ENCODE assay signal across 9 mouse cellular contexts in genomic region chr2:25558774-25559173, GRCm38 (mm10). TPM values are rescaled to one million over a fixed set of nuclear protein-coding genes. Genes with fewer than 3 reads are reported as not detected.
DNase-seq lines count a peak whose midpoint lies in the region; ATAC-seq and TF ChIP-seq lines count a peak whose summit lies in the region.
"Had no signal": no experiment of that assay in that cellular context is flagged by ENCODE, and none has a peak within 500 bp of the region (broad histone marks: within the 10 kb centered on the region; RNA-seq: fewer than 3 reads in every experiment).

No protein-coding gene starts in this region.

- ATAC-seq in kidney, embryonic 15.5 days (replicated peaks; ENCODE audit: low FRiP score): no peak
- no peak for ATAC-seq in embryonic facial prominence, embryonic 12.5 days (ENCODE audit: insufficient number of reproducible peaks, insufficient read depth, low FRiP score, low TSS enrichment)
- no peak for ATAC-seq in intestine, embryonic 14.5 days (replicated peaks; ENCODE audit: low FRiP score, low TSS enrichment, low read depth)
- ATAC-seq in midbrain, postnatal 0 days (ENCODE audit: low FRiP score): no peak

- TF ChIP-seq CTCF in midbrain, postnatal 0 days (IDR thresholded peaks at IDR 0.05): no peak

- peak overlapping the region; percentile 86 for H3K4me3 ChIP-seq in kidney, embryonic 15.5 days (replicated peaks)
- peak overlapping the region; percentile 97 for H3K4me3 ChIP-seq in embryonic facial prominence, embryonic 12.5 days
- H3K4me3 ChIP-seq in intestine, embryonic 14.5 days (ENCODE audit: low read depth, low read length): peak overlapping the region; percentile 85
- peak overlapping the region; percentile 97 for H3K4me3 ChIP-seq in midbrain, postnatal 0 days (ENCODE audit: low read depth, low read length)

- peaks cover 26% of the 10 kb centered on the region for H3K4me1 ChIP-seq in kidney, embryonic 15.5 days
- H3K4me1 ChIP-seq in embryonic facial prominence, embryonic 12.5 days: peaks cover 20% of the 10 kb centered on the region
- H3K4me1 ChIP-seq in intestine, embryonic 14.5 days (replicated peaks; ENCODE audit: control insufficient read depth, insufficient read depth, low read length): peaks cover 12% of the 10 kb centered on the region
- H3K4me1 ChIP-seq in midbrain, postnatal 0 days (ENCODE audit: insufficient read depth, low read length): peaks cover 15% of the 10 kb centered on the region; the same call in 1 of the 2 replicates

- H3K9ac ChIP-seq in kidney, embryonic 15.5 days: peak overlapping the region; percentile 91
- peak overlapping the region; percentile 93 for H3K9ac ChIP-seq in embryonic facial prominence, embryonic 12.5 days
- peak overlapping the region; percentile 88 for H3K9ac ChIP-seq in intestine, embryonic 14.5 days (ENCODE audit: low read length)
- H3K9ac ChIP-seq in midbrain, postnatal 0 days (replicated peaks; ENCODE audit: low read length, poor library complexity, severe bottlenecking): peak overlapping the region; percentile 97; the same call in 1 of the 2 replicates

- no peak for DNase-seq in kidney, postnatal 14 days
- DNase-seq in intestine, embryonic 14.5 days (ENCODE audit: low spot score): no peak
- DNase-seq in midbrain, postnatal 0 days (ENCODE audit: low spot score): no peak
- no peak for DNase-seq in spleen, postnatal 4 days (ENCODE audit: low spot score in 2 of 2)
- DNase-seq in right cerebral cortex, postnatal 25 days: no peak
- DNase-seq in embryo, embryonic 10 days (ENCODE audit: low spot score): no peak

- no peaks in the 10 kb centered on the region for H3K9me3 ChIP-seq in kidney, embryonic 15.5 days (replicated peaks)
- no peaks in the 10 kb centered on the region for H3K9me3 ChIP-seq in embryonic facial prominence, embryonic 12.5 days
- no peaks in the 10 kb centered on the region for H3K9me3 ChIP-seq in intestine, embryonic 14.5 days (ENCODE audit: control insufficient read depth, low read length)
- no peaks in the 10 kb centered on the region for H3K9me3 ChIP-seq in midbrain, postnatal 0 days (ENCODE audit: low read length)

- H3K36me3 ChIP-seq in kidney, embryonic 15.5 days: peaks cover 40% of the 10 kb centered on the region
- peaks cover 40% of the 10 kb centered on the region for H3K36me3 ChIP-seq in embryonic facial prominence, embryonic 12.5 days
- H3K36me3 ChIP-seq in intestine, embryonic 14.5 days (ENCODE audit: control insufficient read depth, insufficient read depth, low read length): peaks cover 44% of the 10 kb centered on the region
- H3K36me3 ChIP-seq in midbrain, postnatal 0 days (ENCODE audit: insufficient read depth, low read length): peaks cover 30% of the 10 kb centered on the region

- H3K4me2 ChIP-seq in kidney, embryonic 15.5 days: peak overlapping the region; percentile 82
- H3K4me2 ChIP-seq in embryonic facial prominence, embryonic 12.5 days (replicated peaks): peak overlapping the region; percentile 94
- H3K4me2 ChIP-seq in intestine, embryonic 14.5 days (ENCODE audit: low read length): peak overlapping the region; percentile 97
- H3K4me2 ChIP-seq in midbrain, postnatal 0 days (ENCODE audit: low read depth, low read length, poor library complexity, severe bottlenecking): peak overlapping the region; percentile 97

- no peak overlapping the region for H3K27ac ChIP-seq in kidney, embryonic 15.5 days
- no peak overlapping the region for H3K27ac ChIP-seq in embryonic facial prominence, embryonic 12.5 days
- H3K27ac ChIP-seq in intestine, embryonic 14.5 days (ENCODE audit: low read depth): no peak overlapping the region
- H3K27ac ChIP-seq in midbrain, postnatal 0 days (ENCODE audit: low read depth, low read length): no peak overlapping the region

- 74% methylated on average over 6 of the region's 6 CpGs for WGBS in kidney, embryonic 15.5 days
- 57% methylated on average over 6 of the region's 6 CpGs for WGBS in embryonic facial prominence, embryonic 12.5 days
- 64% methylated on average over 6 of the region's 6 CpGs for WGBS in intestine, embryonic 14.5 days
- WGBS in midbrain, postnatal 0 days: 75% methylated on average over 6 of the region's 6 CpGs

- H3K27me3 ChIP-seq in kidney, embryonic 15.5 days: no peaks in the 10 kb centered on the region
- H3K27me3 ChIP-seq in embryonic facial prominence, embryonic 12.5 days: no peaks in the 10 kb centered on the region
- H3K27me3 ChIP-seq in intestine, embryonic 14.5 days (replicated peaks; ENCODE audit: control insufficient read depth, insufficient read depth, low read length): no peaks in the 10 kb centered on the region
- no peaks in the 10 kb centered on the region for H3K27me3 ChIP-seq in midbrain, postnatal 0 days (ENCODE audit: insufficient read depth, low read length)
- H3K27me3 ChIP-seq: Patski had no signal

RNA-seq across cellular contexts. Expression of gene Edf1, which starts 1.1 kb away (rescaled TPM):
- 373 and 392 TPM in 2 replicates for polyA plus RNA-seq in kidney, embryonic 15.5 days (2015; fragmentation: Nextera tagmentation; extraction: Ambion mirVana)
- 310 and 331 TPM in 2 replicates for polyA plus RNA-seq in embryonic facial prominence, embryonic 12.5 days (2016; fragmentation: Nextera tagmentation; extraction: Ambion mirVana)
- 356 and 385 TPM in 2 replicates for polyA plus RNA-seq in intestine, embryonic 14.5 days (2014; fragmentation: Nextera tagmentation; extraction: Ambion mirVana)
- 187 and 196 TPM in 2 replicates for total RNA-seq in midbrain, postnatal 0 days (2014; rRNA removed)
- polyA plus RNA-seq in midbrain, postnatal 0 days (2015; fragmentation: Nextera tagmentation; extraction: Ambion mirVana): 389 and 392 TPM in 2 replicates

RNA-seq across cellular contexts. Expression of gene Traf2, which starts 12.0 kb away (rescaled TPM):
- 36.0 and 37.3 TPM in 2 replicates for polyA plus RNA-seq in kidney, embryonic 15.5 days (2015; fragmentation: Nextera tagmentation; extraction: Ambion mirVana)
- 37.7 and 37.8 TPM in 2 replicates for polyA plus RNA-seq in embryonic facial prominence, embryonic 12.5 days (2016; fragmentation: Nextera tagmentation; extraction: Ambion mirVana)
- polyA plus RNA-seq in intestine, embryonic 14.5 days (2014; fragmentation: Nextera tagmentation; extraction: Ambion mirVana): 31.2 and 32.0 TPM in 2 replicates
- total RNA-seq in midbrain, postnatal 0 days (2014; rRNA removed): 5.5 and 7.6 TPM in 2 replicates
- polyA plus RNA-seq in midbrain, postnatal 0 days (2015; fragmentation: Nextera tagmentation; extraction: Ambion mirVana): 7.0 and 9.3 TPM in 2 replicates

RNA-seq across cellular contexts. Expression of gene Mamdc4, which starts 15.9 kb away (rescaled TPM):
- 8.4 and 10.1 TPM in 2 replicates for polyA plus RNA-seq in kidney, embryonic 15.5 days (2015; fragmentation: Nextera tagmentation; extraction: Ambion mirVana)
- 4.2 and 10.1 TPM in 2 replicates for polyA plus RNA-seq in embryonic facial prominence, embryonic 12.5 days (2016; fragmentation: Nextera tagmentation; extraction: Ambion mirVana)
- polyA plus RNA-seq in intestine, embryonic 14.5 days (2014; fragmentation: Nextera tagmentation; extraction: Ambion mirVana): 59.1 and 85.2 TPM in 2 replicates
- 1.7 and 1.9 TPM in 2 replicates for total RNA-seq in midbrain, postnatal 0 days (2014; rRNA removed)
- 0.32 TPM in 2 replicates for polyA plus RNA-seq in midbrain, postnatal 0 days (2015; fragmentation: Nextera tagmentation; extraction: Ambion mirVana)

RNA-seq across cellular contexts. Expression of gene Phpt1, which starts 16.2 kb away (rescaled TPM):
- 184 and 197 TPM in 2 replicates for polyA plus RNA-seq in kidney, embryonic 15.5 days (2015; fragmentation: Nextera tagmentation; extraction: Ambion mirVana)
- polyA plus RNA-seq in embryonic facial prominence, embryonic 12.5 days (2016; fragmentation: Nextera tagmentation; extraction: Ambion mirVana): 156 and 177 TPM in 2 replicates
- 278 and 287 TPM in 2 replicates for polyA plus RNA-seq in intestine, embryonic 14.5 days (2014; fragmentation: Nextera tagmentation; extraction: Ambion mirVana)
- 37.9 and 39.8 TPM in 2 replicates for total RNA-seq in midbrain, postnatal 0 days (2014; rRNA removed)
- polyA plus RNA-seq in midbrain, postnatal 0 days (2015; fragmentation: Nextera tagmentation; extraction: Ambion mirVana): 192 and 209 TPM in 2 replicates

RNA-seq across cellular contexts. Expression of gene Ajm1, which starts 22.8 kb away (rescaled TPM):
- polyA plus RNA-seq in kidney, embryonic 15.5 days (2015; fragmentation: Nextera tagmentation; extraction: Ambion mirVana): 0.15 and 0.21 TPM in 2 replicates
- polyA plus RNA-seq in embryonic facial prominence, embryonic 12.5 days (2016; fragmentation: Nextera tagmentation; extraction: Ambion mirVana): 0.20 and 0.24 TPM in 2 replicates
- polyA plus RNA-seq in intestine, embryonic 14.5 days (2014; fragmentation: Nextera tagmentation; extraction: Ambion mirVana): 1.8 and 2.0 TPM in 2 replicates
- total RNA-seq in midbrain, postnatal 0 days (2014; rRNA removed): 23.1 and 30.9 TPM in 2 replicates
- 19.2 and 22.1 TPM in 2 replicates for polyA plus RNA-seq in midbrain, postnatal 0 days (2015; fragmentation: Nextera tagmentation; extraction: Ambion mirVana)
